Mouse (Mus musculus): ENCODE results near the gene Pom121.

Gene Pom121

DNA sequence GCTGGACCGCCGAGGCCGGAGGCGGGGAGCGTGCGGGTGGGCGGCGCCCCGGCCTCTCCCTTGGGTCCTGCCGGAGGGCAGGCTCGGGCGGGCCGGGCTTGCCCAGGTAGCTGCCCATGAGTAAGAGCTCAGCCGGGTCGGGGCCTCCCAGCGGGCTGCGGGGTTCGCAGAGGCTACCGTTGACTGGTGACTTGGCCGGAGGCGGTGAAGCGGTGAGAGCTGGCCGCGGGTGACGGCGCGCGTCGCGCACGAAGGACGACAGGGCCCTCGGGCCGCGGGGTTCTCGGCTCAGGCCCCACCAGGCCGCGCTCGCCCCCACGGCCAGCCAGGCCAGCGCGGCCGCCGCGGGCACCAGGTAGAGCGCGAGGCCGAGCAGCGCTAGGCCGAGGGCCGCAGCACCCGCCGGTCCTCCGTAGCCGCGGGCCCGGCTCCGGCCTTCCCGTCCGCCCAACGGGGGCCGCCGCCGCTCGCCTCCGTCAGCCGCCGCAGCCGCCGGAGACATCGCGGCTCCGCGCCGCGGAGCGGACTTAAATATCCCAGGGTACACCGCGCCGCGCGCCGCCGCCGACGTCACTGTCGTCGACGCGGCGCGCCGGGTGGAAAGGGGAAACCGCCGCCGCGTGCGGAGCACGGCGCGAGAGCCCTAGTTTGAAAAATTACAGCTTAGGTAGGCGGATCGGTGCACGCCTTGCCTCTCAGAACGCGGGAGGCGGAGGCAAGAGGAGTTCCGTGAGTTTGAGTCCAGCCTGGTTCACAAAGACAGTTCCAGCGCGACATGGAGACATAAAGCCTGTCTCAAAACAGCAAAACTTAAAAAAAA is at the start of gene Pom121:
Pom121 (minus strand) TSS at position 543 of the 820 bp plus-strand sequence.
- DNase-seq (ENCODE audit: low read depth, low spot score): peak; percentile 96

DNA sequence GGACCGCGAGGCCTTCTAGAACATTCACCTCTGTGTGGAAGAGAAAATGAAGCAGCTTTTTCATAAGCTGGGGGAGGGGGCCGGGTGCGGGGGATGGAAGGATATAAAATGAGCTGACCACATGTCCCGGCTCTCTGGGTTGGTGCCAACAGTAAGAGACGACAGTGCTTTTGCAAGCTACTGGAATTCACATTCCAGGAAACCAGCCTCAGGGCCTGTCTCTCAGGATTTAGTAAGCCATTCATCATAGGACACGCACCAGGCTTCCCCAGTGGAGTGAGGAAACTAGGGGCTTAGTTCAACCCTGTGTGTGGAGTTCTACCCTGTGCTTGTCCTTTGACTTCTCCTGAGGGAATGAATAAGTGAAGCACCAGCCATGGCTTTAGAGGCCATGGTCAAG is 48.1 kb upstream of the Pom121 start:
- no peak for DNase-seq (ENCODE audit: low read depth, low spot score)

- no peak for DNase-seq (ENCODE audit: low read depth, low spot score)
These were observed 40.7 kb upstream of the Pom121 start for GRCm38 (mm10) chr5:135435039-135435438.

GRCm38 (mm10) chr5:135433861-135434260 is 39.5 kb upstream of the Pom121 start:
- DNase-seq (ENCODE audit: low read depth, low spot score): no peak

GRCm38 (mm10) chr5:135431111-135431510 is 36.8 kb upstream of the Pom121 start:
- DNase-seq (ENCODE audit: low read depth, low spot score): no peak

DNA sequence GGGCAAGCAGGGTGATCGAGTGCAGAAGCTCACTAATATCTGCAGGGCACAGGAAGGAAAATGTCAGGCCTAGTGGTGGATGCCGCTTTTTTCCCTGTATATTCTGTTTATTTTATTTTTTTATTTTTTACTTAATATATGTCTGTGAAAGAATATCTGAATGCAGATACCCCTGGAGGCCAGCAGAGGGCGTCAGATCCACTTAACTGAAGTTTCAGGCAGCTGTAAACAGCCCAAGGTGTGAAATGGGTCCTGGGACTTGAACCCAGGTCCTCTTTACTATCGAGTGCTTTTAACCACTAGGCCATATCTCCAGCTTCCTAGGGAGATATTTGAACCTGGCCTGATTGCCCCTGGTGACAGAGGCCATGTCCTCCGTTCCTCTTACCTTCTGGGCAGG is 34.4 kb upstream of the Pom121 start:
- DNase-seq (ENCODE audit: low read depth, low spot score): no peak

GRCm38 (mm10) chr5:135410266-135410665 is 15.9 kb upstream of the Pom121 start:
- DNase-seq (ENCODE audit: low read depth, low spot score): no peak

- DNase-seq (ENCODE audit: low read depth, low spot score): no peak
These were observed 13.8 kb upstream of the Pom121 start for GRCm38 (mm10) chr5:135408114-135408513.

DNA sequence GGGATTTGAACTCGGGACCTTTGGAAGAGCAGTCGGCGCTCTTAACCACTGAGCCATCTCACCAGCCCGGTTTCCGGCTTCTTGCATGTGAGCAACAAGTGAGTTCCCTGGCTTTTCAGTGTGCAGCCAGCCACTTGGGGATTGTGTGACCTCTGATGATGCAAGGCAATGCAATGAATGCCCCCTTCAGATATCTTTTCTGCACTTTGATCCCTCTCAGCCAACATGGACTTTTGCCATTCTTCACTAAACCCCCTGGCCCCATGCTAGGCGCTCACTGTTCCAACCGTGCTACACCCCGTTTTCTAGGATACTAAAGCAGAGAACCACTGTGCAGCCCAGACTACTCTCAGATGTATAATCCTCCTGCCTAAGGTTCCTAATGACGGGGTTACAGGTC is 11.1 kb upstream of the Pom121 start:
- DNase-seq (ENCODE audit: low read depth, low spot score): no peak

DNA sequence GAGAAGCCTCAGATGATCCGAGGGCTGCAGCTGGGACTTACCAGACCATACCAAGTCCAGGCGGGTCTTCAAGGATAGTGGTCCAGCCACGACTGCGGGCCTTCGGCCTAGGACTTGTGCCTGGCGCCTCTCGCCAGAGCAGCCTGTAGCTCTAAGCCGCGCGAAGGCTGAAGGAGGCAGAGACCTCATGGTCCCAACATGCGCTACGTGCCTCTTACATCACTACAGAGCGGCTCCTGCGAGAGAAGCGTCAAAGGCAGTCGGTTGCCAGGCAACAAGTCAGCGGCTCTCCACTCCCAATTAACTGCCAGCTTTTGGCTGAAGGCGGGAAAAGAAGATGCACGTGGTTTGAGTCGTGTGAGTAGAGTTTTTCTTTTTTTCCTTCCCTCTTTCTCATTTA is 10.3 kb upstream of the Pom121 start:
- no peak for DNase-seq (ENCODE audit: low read depth, low spot score)

DNA sequence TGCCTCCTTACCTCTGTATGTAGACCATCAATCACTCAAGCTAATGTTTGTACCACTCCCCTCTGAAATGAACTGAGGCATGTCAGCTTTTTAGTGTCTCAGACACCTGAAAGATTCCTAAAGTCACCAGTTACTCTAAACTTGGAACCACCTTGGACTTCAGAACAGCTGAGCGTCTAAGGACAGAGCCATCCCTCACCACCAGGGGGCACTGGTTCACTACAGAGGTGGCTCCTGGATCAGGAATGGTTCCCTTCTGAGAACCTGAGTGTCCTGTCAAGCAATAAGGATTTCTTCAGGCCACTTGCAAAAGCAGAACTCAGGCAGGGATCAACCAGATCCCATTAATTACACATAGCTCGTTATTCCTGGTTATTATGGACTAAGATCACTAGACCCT is 5.9 kb upstream of the Pom121 start:
- DNase-seq (ENCODE audit: low read depth, low spot score): peak; percentile 60

- no peak for DNase-seq (ENCODE audit: low read depth, low spot score)
These were observed 5.0 kb upstream of the Pom121 start for GRCm38 (mm10) chr5:135399382-135399781.

GRCm38 (mm10) chr5:135395826-135396225 is 1.5 kb upstream of the Pom121 start:
- DNase-seq (ENCODE audit: low read depth, low spot score): peak; percentile 56

DNA sequence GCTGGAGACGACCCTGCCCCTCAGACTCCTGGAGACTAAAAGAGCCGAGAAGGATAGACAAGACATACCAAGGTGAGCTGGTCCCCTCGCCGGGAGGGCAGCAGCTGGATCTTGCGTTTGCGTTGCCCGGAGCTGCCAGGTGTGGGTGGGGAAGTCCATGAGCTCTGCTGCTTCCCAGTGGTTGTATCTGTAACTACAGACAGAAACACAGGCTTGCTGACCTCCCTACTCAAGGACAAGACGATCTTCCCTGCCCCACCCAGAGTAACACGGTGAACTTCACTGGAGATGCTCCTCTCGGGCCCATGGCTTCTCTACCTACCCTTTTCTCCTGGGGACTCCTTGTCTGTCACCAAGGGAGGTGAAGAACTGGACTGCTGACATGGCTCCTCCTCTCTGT is 10.6 kb downstream of the Pom121 start:
- no peak for DNase-seq (ENCODE audit: low read depth, low spot score)

GRCm38 (mm10) chr5:135382746-135383145 is 11.6 kb downstream of the Pom121 start:
- DNase-seq (ENCODE audit: low read depth, low spot score): no peak

DNA sequence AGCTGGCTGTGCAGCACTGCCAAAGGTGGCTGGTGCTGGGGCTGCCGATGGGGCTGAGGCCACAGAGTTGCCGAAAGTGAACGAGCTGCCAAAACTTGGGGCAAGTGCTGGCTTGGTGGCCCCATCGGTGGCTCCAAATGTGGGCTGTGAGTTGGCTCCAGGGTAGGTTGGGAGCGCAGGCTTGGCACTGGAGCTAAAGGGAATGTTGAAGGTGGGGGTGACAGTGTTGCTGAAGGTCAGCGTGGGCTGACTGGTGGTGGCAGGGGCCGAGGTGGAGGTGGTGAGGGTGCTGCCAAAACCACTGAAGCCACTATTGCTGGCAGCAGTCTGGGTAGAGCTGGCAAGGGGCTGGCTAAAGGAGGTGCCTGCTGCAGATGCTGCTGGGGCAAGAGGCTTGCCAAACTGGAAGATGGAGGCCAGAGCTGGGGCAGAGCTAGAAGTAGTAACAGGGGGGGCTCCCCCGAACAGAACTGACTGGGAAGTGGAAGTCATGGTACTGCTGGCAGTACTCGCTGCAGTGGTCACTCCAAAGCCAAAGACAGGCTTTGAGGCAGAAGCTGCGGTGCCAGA is 12.9 kb downstream of the Pom121 start:
- no peak for DNase-seq (ENCODE audit: low read depth, low spot score)

DNA sequence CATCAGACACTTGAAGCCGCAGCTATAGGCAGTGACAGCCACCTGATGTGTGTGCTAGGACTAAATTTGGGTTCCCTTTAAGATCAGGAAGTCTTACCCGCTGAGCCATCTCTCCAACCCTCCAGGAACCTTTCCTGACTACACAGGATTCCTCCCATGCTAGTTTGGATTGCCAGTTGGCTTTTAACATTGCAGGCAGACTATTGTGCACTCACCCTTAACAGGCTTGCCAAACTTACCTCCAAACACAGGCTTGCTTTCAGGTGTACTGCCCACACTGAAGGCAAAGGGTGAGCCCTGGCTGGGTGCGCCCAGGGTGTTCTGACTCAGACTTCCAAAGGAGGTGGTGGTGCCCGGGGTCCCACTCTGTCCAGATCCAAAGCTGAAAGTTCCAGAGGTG is 13.7 kb downstream of the Pom121 start:
- no peak for DNase-seq (ENCODE audit: low read depth, low spot score)

DNA sequence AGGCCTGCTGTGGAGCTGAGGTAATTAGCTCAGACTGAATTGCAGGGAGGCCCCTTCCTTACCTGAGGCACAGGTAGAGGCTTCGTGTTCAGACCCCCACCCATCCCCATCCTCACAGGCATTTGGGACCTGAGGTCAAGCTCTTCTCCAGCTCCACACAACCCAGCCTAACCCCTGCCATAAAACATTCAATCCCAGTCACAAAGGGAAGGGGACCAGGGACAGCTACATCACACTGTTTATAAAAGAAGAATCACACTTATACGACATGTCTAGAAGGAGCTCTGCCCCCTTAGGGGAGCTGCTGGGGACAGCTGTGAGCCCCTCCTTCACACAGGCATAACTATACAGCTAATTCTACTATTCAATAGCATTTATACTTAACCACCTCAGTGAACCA is 18.0 kb downstream of the Pom121 start:
- no peak for DNase-seq (ENCODE audit: low read depth, low spot score)

DNA sequence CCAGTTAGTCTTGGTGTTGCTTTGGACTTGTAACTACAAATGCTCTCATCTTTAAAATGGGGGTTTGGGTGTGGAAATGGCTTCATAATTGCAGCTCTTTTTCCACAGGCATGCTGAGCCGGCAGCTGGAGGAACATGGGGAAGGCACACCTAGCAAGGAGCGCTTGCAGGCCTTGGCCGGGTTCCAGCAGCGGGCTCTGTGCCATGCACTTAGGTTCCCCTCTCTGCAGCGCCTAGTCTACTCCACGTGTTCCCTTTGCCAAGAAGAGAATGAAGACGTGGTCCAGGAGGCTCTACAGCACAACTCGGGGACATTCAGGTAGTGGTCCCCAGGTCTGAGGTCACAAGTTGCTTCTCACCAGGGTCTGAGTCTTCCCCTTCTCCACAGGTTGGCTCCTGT is 19.2 kb downstream of the Pom121 start:
- no peak for DNase-seq (ENCODE audit: low read depth, low spot score)

- DNase-seq (ENCODE audit: low read depth, low spot score): no peak
These were observed 20.7 kb downstream of the Pom121 start for GRCm38 (mm10) chr5:135373601-135374000.

DNA sequence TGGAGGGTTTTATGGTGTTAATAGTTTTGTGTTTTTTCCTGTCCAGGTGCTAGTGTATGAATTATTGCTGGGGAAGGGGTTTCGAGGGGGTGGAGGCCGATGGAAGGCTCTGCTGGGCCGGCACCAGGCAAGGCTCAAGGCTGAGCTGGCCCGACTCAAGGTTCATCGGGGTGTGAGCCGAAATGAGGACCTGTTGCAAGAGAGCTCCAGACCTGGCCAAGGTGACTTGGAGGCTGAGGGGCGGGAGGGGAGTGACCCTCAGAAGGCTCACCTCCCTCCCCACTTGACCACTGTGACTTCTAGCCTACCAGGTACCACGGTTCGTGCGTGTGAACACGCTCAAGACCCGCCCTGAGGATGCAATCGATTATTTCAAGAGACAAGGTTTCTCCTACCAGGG is 23.2 kb downstream of the Pom121 start:
- no peak for DNase-seq (ENCODE audit: low read depth, low spot score)

DNA sequence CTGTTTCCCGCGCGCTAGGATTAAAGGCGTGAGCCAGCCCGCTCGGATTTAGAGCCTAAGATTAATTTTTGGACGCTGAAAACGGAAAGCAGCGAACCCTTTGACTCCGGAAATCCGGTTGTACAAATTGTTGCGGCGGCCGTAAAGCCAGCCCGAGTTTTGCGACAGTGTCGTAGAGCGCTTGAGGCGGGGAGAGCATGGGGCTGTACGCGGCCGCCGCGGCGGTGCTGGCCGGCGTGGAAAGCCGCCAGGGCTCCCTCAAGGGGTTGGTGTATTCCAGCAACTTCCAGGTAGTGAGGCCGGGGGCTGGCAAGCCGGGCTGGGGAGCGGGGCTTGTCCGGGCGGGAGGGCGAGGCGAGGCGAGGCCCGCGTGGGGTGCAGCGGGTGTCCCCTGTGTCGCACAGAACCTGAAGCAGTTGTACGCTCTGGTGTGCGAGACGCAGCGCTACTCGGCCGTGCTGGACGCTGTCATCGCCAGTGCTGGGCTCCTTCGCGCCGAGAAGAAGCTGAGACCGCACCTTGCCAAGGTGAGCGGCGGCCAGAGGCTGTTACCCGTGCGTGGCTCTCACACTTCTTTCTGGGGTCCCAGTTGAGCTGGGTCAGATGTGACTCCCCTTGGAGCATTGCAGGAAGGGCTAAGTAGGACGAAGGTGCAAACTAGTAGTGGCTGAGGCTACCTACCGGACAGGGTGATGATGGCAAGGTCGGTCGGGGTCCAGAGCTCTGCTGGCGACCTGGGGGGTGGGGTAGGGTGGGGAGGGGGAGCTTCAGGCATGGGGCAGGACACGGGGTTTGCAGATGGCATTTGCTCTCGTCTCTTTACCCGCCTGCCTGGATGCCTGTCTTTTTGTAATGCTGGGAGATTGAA is 24.3 kb downstream of the Pom121 start, which contains the start of gene Nsun5:
Nsun5 (plus strand) TSS at position 167 of the 868 bp plus-strand sequence.
- peak; percentile 96 for DNase-seq (ENCODE audit: low read depth, low spot score)
